Mouse (Mus musculus) hindbrain, embryonic 14.5 days (tissue): Measurements from ENCODE around the gene Dnajc22. TPM values are rescaled to one million over a fixed set of nuclear protein-coding genes. Genes with fewer than 3 reads are reported as not detected.

Experiments
- ATAC-seq: fragments of 200-750 bp; cut with Nextera tagmentation; 2 replicates; pipeline ENCODE4 v1.8.0; 2017; ENCODE audit warnings: moderate number of reproducible peaks, mild to moderate bottlenecking, moderate TSS enrichment, moderate library complexity; ENCODE audit not compliant: low FRiP score
- DNase-seq: peaks from one replicate; pipeline ENCODE4 v3.0.0-alpha.2; 2015; ENCODE audit warnings: low spot score
- H3K27ac ChIP-seq: fragments of 300-500 bp; sonication (generic); 2 replicates; pipeline ENCODE4 v1.5.1; 2014; ENCODE audit warnings: mild to moderate bottlenecking, moderate library complexity
- H3K27me3 ChIP-seq: fragments of 300-500 bp; sonication (generic); 2 replicates; pipeline ENCODE4 v1.6.1; 2014; ENCODE audit warnings: mild to moderate bottlenecking, low read length, mixed read lengths; ENCODE audit not compliant: control insufficient read depth, insufficient read depth
- H3K36me3 ChIP-seq: fragments of 300-500 bp; sonication (generic); replicated peaks from 2 replicates; pipeline ENCODE4 v1.6.1; 2014; ENCODE audit not compliant: control insufficient read depth, insufficient read depth
- H3K4me1 ChIP-seq: fragments of 300-500 bp; sonication (generic); replicated peaks from 2 replicates; pipeline ENCODE4 v1.6.1; 2014; ENCODE audit warnings: antibody characterized with exemption, low read length, mixed read lengths; ENCODE audit not compliant: control insufficient read depth, insufficient read depth
- H3K4me2 ChIP-seq: fragments of 300-500 bp; sonication (generic); replicated peaks from 2 replicates; pipeline ENCODE4 v1.6.1; 2014; ENCODE audit warnings: mild to moderate bottlenecking, moderate library complexity
- H3K4me3 ChIP-seq: fragments of 300-500 bp; sonication (generic); replicated peaks from 2 replicates; pipeline ENCODE4 v1.5.1; 2014; ENCODE audit warnings: mild to moderate bottlenecking, low read length
- H3K9ac ChIP-seq: fragments of 300-500 bp; sonication (generic); 2 replicates; pipeline ENCODE4 v1.6.1; 2014
- H3K9me3 ChIP-seq: fragments of 300-500 bp; sonication (generic); 2 replicates; pipeline ENCODE4 v1.6.1; 2016; ENCODE audit warnings: low read length; ENCODE audit not compliant: control insufficient read depth
- whole genome bisulfite sequencing: fragments of 180-500 bp; shearing (Covaris S2); extraction: QIAGEN DNeasy Blood & Tissue Kit; methylation state at CpG from one replicate; pipeline ENCODE4 v1.1.7; 2014; 5-methylcytosine and 5-hydroxymethylcytosine counted together
- polyA plus RNA-seq: library from polyadenylated mRNA; unstranded; fragments of >200 nt; fragmentation: Nextera tagmentation; extraction: Ambion mirVana; gene quantifications from 2 replicates; pipeline ENCODE4 v1.2.1, GENCODE M21; 2014

Gene Dnajc22
- polyA plus RNA-seq, 1 experiment from 2014 or later: 1.0 TPM

DNA sequence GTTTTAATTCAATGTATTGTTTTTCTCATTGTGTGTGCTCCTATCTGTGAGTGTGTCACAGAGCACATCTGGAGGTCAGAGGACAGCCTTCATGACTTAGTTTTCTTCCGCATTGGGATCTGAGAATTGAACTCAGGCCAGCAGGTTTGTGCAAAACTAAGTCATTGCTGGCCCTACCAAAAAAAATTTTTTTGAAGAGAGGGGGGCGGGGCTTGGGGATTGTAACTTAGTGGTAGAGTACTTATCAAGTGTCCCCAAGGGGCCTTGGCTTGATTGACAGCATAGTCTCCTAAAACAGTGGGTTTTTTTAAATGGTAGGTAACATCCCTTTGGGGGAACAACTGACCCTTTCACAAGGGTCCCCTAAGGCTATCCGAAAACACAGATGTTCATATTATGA is 18.2 kb downstream of the Dnajc22 start:
- Histone ChIP-seq H3K36me3 (no peaks in the 10 kb centered on the region), H3K4me3 (no peak overlapping the region), H3K27ac (no peak overlapping the region), H3K27me3 (no peaks in the 10 kb centered on the region), H3K9me3 (no peaks in the 10 kb centered on the region), H3K4me2 (no peak overlapping the region), H3K9ac (no peak overlapping the region), H3K4me1 (no peaks in the 10 kb centered on the region)
- ATAC-seq (no peak), DNase-seq (no peak)
- WGBS: 85% methylated on average over 3 of the region's 3 CpGs

DNA sequence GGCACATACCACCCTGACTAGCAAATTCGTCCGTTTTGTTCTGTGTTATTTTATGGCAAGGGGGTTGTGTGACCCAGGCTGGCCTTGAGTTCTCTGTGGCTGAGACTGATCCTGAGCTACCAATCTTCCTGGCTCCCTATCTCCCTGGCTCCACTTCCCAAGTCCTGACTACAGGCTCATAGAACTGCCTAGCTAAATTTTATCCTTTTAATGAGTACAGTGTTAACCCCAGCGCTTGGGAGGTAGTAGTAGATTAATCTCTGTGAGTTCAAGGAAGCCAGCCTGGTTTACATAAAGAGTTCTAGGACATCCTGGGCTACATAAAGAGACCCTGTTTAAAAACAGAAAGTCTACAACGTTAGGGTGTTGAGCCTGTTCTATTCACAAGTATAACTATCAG is 18.8 kb downstream of the Dnajc22 start:
- Histone ChIP-seq H3K4me3 (no peak overlapping the region), H3K4me1 (no peaks in the 10 kb centered on the region), H3K36me3 (no peaks in the 10 kb centered on the region), H3K4me2 (no peak overlapping the region), H3K27me3 (no peaks in the 10 kb centered on the region), H3K9me3 (no peaks in the 10 kb centered on the region), H3K27ac (no peak overlapping the region), H3K9ac (no peak overlapping the region)
- DNase-seq (no peak), ATAC-seq (no peak)
- WGBS: 77% methylated on average over 4 of the region's 4 CpGs

DNA sequence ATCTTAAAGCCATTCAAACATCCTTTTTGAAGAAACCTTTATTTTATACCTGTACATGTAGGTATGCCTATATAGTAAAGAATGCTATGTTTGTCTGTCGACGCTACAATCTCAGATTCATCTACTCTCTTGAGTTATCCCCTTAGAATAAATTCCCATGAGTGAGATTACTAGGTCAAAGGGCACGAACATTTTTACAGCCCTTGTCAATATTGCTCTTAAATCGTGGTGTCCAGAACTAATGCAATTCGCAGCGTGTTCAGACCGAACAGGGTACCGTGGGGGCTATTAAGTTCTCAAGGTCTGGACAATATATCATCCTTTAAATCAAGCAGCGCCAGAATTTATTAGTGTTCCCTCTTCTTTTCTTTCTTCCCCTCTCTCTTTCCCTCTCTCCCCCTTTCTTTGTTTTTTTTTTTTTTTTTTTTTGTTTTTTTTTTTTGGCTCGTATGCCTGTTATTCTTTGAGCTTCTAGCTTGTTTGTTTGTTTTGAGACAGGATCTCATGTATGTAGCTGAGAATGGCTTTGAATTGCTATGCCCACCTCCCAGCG is 19.9 kb downstream of the Dnajc22 start:
- H3K27ac ChIP-seq: no peak overlapping the region
- 0 out of 2 replicates have a peak overlapping the region, but pooled peaks have one; percentile 3 for H3K4me2 ChIP-seq
- DNase-seq (no peak), ATAC-seq (no peak)
- no peaks in the 10 kb centered on the region for H3K4me1 ChIP-seq
- 60% methylated on average over 11 of the region's 11 CpGs for WGBS
- no peaks in the 10 kb centered on the region for H3K9me3 ChIP-seq
- no peaks in the 10 kb centered on the region for H3K27me3 ChIP-seq
- no peaks in the 10 kb centered on the region for H3K36me3 ChIP-seq
- H3K9ac ChIP-seq: no peak overlapping the region
- H3K4me3 ChIP-seq: no peak overlapping the region

DNA sequence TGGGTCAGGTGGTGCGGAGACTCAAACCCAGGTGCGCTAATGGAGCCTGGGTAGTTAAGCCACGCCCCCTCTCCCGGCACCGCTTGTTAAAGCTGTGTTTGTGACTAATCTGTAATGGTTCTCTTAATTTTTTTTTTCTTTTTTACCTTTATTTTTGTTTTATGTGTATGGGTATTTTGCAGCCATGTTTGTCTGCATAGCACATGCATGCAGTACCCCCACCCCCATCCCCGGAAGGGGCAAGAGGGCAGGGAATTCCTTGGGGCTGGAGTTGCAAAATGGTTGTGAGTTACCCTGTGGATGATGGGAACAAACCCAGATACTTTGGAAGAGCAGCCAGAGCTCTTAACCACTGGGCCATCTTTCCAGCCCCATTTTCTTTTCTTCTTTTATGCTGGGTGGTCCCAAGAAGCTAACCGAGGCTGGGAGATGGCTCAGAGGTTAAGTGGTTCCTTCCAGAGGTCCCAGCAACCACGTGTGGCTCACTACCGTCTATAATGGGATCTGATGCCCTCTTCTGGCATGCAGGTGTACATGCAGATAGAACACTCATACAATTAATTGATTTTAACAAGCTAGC is 20.5 kb downstream of the Dnajc22 start:
- Histone ChIP-seq H3K4me2 (0 out of 2 replicates have a peak overlapping the region, but pooled peaks have one; percentile 3), H3K27ac (no peak overlapping the region), H3K9ac (no peak overlapping the region), H3K9me3 (no peaks in the 10 kb centered on the region), H3K4me3 (no peak overlapping the region), H3K36me3 (no peaks in the 10 kb centered on the region), H3K27me3 (no peaks in the 10 kb centered on the region), H3K4me1 (no peaks in the 10 kb centered on the region)
- WGBS: 8% methylated on average over 9 of the region's 9 CpGs
- no peak for ATAC-seq
- no peak for DNase-seq

DNA sequence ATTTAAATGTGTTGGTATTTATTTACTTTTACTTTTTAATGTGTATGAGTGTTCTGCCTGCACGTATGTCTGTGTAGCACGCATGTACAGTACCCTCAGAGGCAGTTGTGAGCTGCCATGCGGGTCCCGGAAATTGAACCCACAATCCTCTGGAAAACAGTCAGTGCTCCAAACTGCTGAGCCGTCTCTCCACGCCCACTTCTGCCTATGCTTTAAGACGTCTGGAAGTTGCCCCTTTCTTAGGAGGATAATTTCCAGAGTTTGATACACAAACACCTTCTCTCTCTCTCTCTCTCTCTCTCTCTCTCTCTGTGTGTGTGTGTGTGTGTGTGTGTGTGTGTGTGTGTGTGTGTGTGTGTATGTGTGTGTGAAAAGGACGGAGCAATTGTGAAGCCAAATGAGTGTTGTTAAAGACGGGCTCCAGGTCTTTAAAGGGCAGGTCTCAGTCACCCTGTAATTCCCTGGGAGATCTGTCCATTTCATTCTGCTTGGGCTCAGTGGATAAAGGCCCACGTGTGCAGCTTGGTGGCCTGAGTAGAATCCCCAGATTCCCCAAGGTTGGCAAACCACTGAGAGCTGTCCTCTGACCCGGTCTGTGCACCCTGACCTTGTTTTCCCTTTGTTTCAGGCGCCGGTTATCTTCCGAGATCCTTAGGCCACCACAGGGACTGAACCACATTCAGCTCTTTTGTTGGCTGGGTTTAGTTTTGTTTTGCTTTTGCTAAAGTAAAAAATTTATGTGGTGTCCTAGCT is 21.5 kb downstream of the Dnajc22 start:
- Histone ChIP-seq H3K9ac (no peak overlapping the region), H3K27ac (no peak overlapping the region), H3K4me2 (no peak overlapping the region), H3K4me1 (no peaks in the 10 kb centered on the region), H3K36me3 (no peaks in the 10 kb centered on the region), H3K9me3 (no peaks in the 10 kb centered on the region), H3K27me3 (no peaks in the 10 kb centered on the region), H3K4me3 (no peak overlapping the region)
- DNase-seq (no peak), ATAC-seq (no peak)
- 40% methylated on average over 14 of the region's 14 CpGs for WGBS

DNA sequence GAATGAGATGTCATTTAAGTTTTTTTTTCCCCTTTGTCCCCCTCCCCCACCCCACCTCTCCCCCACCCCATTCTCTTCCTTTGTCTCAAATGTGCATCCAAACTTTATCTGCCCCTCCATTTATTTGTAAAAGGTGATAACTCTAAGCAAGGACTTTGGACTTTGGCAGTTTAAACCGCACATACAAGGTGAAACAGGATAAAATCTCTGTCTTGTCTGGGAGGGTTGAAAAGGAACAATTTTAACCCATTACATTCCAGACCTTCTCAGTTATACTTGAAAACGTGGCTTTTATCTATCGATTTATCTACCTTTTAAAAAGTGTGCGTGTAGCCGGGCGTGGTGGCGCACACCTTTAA is 22.1 kb downstream of the Dnajc22 start:
- no peak overlapping the region for H3K4me3 ChIP-seq
- no peaks in the 10 kb centered on the region for H3K36me3 ChIP-seq
- ATAC-seq: no peak
- H3K27me3 ChIP-seq: no peaks in the 10 kb centered on the region
- no peak for DNase-seq
- WGBS: 87% methylated on average over 7 of the region's 7 CpGs
- H3K4me2 ChIP-seq: no peak overlapping the region
- H3K9me3 ChIP-seq: no peaks in the 10 kb centered on the region
- H3K27ac ChIP-seq: no peak overlapping the region
- no peak overlapping the region for H3K9ac ChIP-seq
- no peaks in the 10 kb centered on the region for H3K4me1 ChIP-seq

DNA sequence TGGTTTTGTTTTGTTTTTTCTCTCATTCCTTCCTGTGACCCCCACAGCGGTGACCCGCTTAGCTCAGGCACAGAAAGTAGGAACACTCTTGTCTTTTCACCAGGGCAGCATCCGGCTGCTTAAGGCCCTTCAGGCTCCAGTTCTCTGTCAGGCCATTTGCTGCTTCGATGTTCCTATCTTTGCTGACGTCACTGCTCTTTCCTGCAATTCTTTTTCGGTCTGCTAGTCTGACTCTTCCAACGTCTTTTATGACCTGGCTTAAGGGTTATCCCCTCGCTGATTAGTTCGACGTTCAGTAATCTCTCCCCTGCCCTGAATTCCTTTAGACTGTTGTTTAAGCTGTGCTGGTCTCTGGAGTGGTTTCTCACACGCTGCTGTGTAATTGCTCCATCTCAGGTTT is 23.6 kb downstream of the Dnajc22 start:
- WGBS: 74% methylated on average over 11 of the region's 11 CpGs
- no peaks in the 10 kb centered on the region for H3K4me1 ChIP-seq

DNA sequence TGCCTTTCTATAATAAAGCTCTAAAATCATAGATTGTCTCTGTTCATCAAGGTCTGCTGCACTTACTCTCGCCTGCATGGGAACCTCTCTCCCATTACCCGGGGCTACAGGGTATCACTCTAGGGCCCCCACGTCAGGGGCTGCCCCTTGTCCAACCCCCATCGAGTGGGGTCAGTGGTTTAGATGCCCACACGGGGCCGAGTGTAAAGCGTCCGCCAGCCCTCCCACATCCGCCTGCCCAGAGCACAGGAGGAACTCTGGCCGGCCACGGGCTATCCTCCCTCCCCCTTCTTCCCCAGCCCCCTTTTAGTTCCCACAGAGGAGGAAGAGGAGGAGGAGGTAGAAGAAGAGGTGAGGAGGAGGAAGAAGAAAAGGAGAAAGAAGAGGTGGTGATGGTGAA is 27.8 kb downstream of the Dnajc22 start:
- ATAC-seq: no peak
- 15% methylated on average over 11 of the region's 11 CpGs for WGBS
- DNase-seq: no peak
- Histone ChIP-seq H3K4me3 (no peak overlapping the region), H3K9me3 (no peaks in the 10 kb centered on the region), H3K4me1 (no peaks in the 10 kb centered on the region), H3K36me3 (no peaks in the 10 kb centered on the region), H3K9ac (no peak overlapping the region), H3K4me2 (no peak overlapping the region), H3K27me3 (no peaks in the 10 kb centered on the region), H3K27ac (no peak overlapping the region)

More for the DNA sequence above, 23.6 kb downstream of the Dnajc22 start:
- H3K36me3 ChIP-seq: no peaks in the 10 kb centered on the region
- no peaks in the 10 kb centered on the region for H3K9me3 ChIP-seq
- DNase-seq (no peak), ATAC-seq (no peak)
- no peaks in the 10 kb centered on the region for H3K27me3 ChIP-seq
- no peak overlapping the region for H3K4me3 ChIP-seq
- no peak overlapping the region for H3K27ac ChIP-seq
- H3K4me2 ChIP-seq: no peak overlapping the region
- H3K9ac ChIP-seq: no peak overlapping the region

DNA sequence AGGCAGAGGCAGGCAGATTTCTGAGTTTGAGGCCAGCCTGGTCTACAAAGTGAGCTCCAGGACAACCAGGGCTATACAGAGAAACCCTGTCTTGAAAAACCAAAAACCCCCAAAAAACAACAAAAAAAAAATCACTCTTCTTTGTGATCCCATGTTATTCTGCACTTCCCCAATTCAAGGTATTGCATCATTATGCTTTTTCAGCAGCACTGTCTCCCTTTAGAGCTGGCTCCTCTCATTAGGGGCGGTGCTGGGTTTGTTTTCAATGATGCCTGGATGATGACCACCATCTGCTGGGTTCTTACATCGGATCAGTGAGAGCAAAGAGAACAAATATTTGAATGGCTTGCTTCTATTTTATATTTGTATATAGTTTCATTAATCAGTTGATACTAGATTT is 29.7 kb downstream of the Dnajc22 start:
- 87% methylated on average over 2 of the region's 2 CpGs for WGBS
- ATAC-seq (no peak), DNase-seq (no peak)
- Histone ChIP-seq H3K36me3 (no peaks in the 10 kb centered on the region), H3K27ac (no peak overlapping the region), H3K4me1 (peaks cover 2% of the 10 kb centered on the region), H3K27me3 (no peaks in the 10 kb centered on the region), H3K9me3 (no peaks in the 10 kb centered on the region), H3K4me2 (no peak overlapping the region), H3K9ac (no peak overlapping the region), H3K4me3 (no peak overlapping the region)
